Mouse (Mus musculus) liver, postnatal 0 days (tissue): ENCODE results near the gene Btnl6. TPM values are rescaled to one million over a fixed set of nuclear protein-coding genes. Genes with fewer than 3 reads are reported as not detected.
A peak's percentile ranks its signal among the peaks of the same experiment; 100 is the strongest.

Experiments used
- ATAC-seq: fragments of 200-750 bp; cut with Nextera tagmentation; 2 replicates; pipeline ENCODE4 v1.8.0; 2017; ENCODE audit warnings: mild to moderate bottlenecking, moderate library complexity
- DNase-seq: peaks from one replicate; pipeline ENCODE4 v3.0.0-alpha.2; 2016
- H3K27ac ChIP-seq: fragments of 300-500 bp; sonication (generic); 2 replicates; pipeline ENCODE4 v1.5.1; 2014; ENCODE audit warnings: antibody characterized with exemption, moderate library complexity, mild to moderate bottlenecking, low read depth
- H3K27me3 ChIP-seq: fragments of 300-500 bp; sonication (generic); 2 replicates; pipeline ENCODE4 v1.6.1; 2014; ENCODE audit warnings: low read length, control low read depth, mixed read lengths; ENCODE audit not compliant: insufficient read depth
- H3K36me3 ChIP-seq: fragments of 300-500 bp; sonication (generic); replicated peaks from 2 replicates; pipeline ENCODE4 v1.6.1; 2014; ENCODE audit warnings: mild to moderate bottlenecking, control low read depth, low read length, moderate library complexity, mixed read lengths; ENCODE audit not compliant: insufficient read depth
- H3K4me1 ChIP-seq: fragments of 300-500 bp; sonication (generic); 2 replicates; pipeline ENCODE4 v1.6.1; 2014; ENCODE audit warnings: antibody characterized with exemption, mild to moderate bottlenecking, control low read depth; ENCODE audit not compliant: insufficient read depth
- H3K4me2 ChIP-seq: fragments of 300-500 bp; sonication (generic); 2 replicates; pipeline ENCODE4 v1.6.1; 2014; ENCODE audit warnings: low read depth, mild to moderate bottlenecking, low read length, moderate library complexity, mixed read lengths
- H3K4me3 ChIP-seq: fragments of 300-500 bp; sonication (generic); 2 replicates; pipeline ENCODE4 v1.5.1; 2014; ENCODE audit warnings: low read depth, low read length
- H3K9ac ChIP-seq: fragments of 300-500 bp; sonication (generic); replicated peaks from 2 replicates; pipeline ENCODE4 v1.6.1; 2014; ENCODE audit warnings: mild to moderate bottlenecking, moderate library complexity
- H3K9me3 ChIP-seq: fragments of 300-500 bp; sonication (generic); 2 replicates; pipeline ENCODE4 v1.6.1; 2016; ENCODE audit warnings: mild to moderate bottlenecking, control low read depth, low read length, mixed read lengths
- CTCF ChIP-seq: sonication (generic); IDR thresholded peaks from 2 replicates; pipeline ENCODE4 v1.5.1; 2016; ENCODE audit warnings: antibody characterized with exemption, low read depth
- EP300 ChIP-seq: IDR thresholded peaks from 2 replicates; pipeline ENCODE4 v1.6.1; 2016; ENCODE audit warnings: antibody characterized with exemption, low read depth, mild to moderate bottlenecking
- WGBS: fragments of 180-500 bp; shearing (Covaris S2); extraction: QIAGEN DNeasy Blood & Tissue Kit; methylation state at CpG from one replicate; pipeline ENCODE4 v1.1.7; 2014; ENCODE audit not compliant: insufficient replicate concordance; 5-methylcytosine and 5-hydroxymethylcytosine counted together
- polyA plus RNA-seq: library from polyadenylated mRNA; unstranded; fragments of >200 nt; fragmentation: Nextera tagmentation; extraction: Ambion mirVana; gene quantifications from 2 replicates; pipeline ENCODE4 v1.2.1, GENCODE M21; 2015

Gene Btnl6
- polyA plus RNA-seq = not detected in 2 replicates

DNA sequence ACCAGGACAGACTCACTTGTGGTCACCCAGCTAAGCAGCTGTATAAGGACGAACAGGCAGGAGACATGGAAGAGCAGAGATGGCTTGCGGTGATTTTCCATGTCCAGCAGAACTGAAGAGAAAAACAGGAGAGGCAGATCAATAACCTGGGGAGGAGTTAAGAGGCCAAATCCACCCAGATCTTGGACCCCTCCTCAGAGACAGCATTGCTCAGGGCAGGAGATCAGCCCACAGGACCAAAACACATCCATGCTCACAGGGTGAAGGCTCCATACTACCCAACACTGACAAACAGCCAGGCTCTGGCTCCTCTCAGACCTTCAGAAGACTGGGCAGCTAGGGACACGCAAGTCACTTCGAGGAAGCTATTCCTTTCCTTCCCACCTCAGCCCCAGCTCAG lies at the start of gene Btnl6:
TSS of gene Btnl6 (minus strand) at position 101 of the 400 bp plus-strand sequence.
- ATAC-seq = no peak
- WGBS = 74% methylated on average over 4 of the region's 4 CpGs
- Histone ChIP-seq H3K4me1 (no peaks in the 10 kb centered on the region), H3K36me3 (no peaks in the 10 kb centered on the region), H3K4me2 (no peak within 1 kb of the TSS), H3K27ac (no peak within 1 kb of the TSS), H3K4me3 (no peak within 1 kb of the TSS), H3K9ac (no peak within 1 kb of the TSS), H3K9me3 (no peaks in the 10 kb centered on the region), H3K27me3 (no peaks in the 10 kb centered on the region)
- TF ChIP-seq CTCF (no peak), EP300 (no peak)
- no peak for DNase-seq

DNA sequence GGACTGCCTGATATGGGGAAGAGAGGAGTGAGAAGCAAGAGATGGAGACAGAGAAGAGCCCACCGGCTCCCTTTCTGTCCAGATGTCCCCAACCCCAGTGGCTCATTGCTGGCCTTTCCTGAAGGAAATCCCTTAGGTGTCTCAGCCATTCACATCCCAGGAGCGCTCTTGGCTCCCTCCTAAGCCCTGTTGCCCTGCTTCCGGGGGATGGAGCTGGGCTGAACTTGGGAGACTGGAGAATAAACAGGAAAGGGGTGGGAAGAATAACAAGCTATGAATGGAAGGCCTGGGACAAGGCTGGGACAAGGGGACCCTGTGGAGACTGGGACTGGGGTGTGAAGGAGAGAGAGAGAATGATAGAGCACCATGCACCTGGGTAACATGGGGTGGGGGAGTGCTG lies 47.6 kb upstream of the Btnl6 start:
- H3K4me1 ChIP-seq = no peaks in the 10 kb centered on the region
- H3K27ac ChIP-seq = peak overlapping the region; percentile 64
- no peaks in the 10 kb centered on the region for H3K9me3 ChIP-seq
- TF ChIP-seq CTCF = no peak
- TF ChIP-seq EP300 = no peak
- WGBS = 48% methylated on average over 3 of the region's 3 CpGs
- H3K27me3 ChIP-seq = no peaks in the 10 kb centered on the region; the same call in 1 of the 2 replicates
- H3K4me3 ChIP-seq = peak overlapping the region; percentile 13; the same call in 1 of the 2 replicates
- no peaks in the 10 kb centered on the region for H3K36me3 ChIP-seq
- DNase-seq (no peak), ATAC-seq (no peak)
- no peak overlapping the region for H3K9ac ChIP-seq
- H3K4me2 ChIP-seq = peak overlapping the region; percentile 44

DNA sequence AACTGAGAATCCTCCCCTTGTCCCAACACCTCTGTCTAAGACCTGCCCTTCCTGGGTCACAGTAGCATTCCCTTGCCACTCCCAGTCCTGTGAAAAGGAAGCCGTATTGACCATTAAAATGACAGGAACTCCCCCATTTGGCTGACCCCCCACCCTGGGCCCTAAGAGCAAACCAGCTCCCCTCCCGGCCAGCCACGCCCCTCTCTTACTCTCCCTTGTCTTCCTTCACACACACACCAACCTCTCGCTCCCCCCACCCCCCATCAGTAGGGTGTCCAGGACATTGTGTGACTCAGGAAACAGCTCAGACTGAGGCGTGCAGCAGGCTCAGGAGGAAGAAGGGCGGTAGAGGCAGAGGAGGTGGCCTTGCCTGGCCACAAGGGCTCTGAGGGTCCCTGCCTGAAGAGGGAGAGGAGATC lies 46.9 kb upstream of the Btnl6 start, which contains the start of gene Notch4:
TSS of gene Notch4 (plus strand) at position 266 of the 419 bp plus-strand sequence.
- Histone ChIP-seq H3K9me3 (no peaks in the 10 kb centered on the region), H3K9ac (peak within 1 kb of the TSS; percentile 26; the same call in 1 of the 2 replicates), H3K4me1 (no peaks in the 10 kb centered on the region), H3K27ac (peak within 1 kb of the TSS; percentile 64), H3K4me2 (peak within 1 kb of the TSS; percentile 44), H3K27me3 (no peaks in the 10 kb centered on the region; the same call in 1 of the 2 replicates), H3K4me3 (peak within 1 kb of the TSS; percentile 13; the same call in 1 of the 2 replicates), H3K36me3 (no peaks in the 10 kb centered on the region)
- ATAC-seq = peak; percentile 44
- DNase-seq = no peak
- no peak for TF ChIP-seq CTCF
- TF ChIP-seq EP300 = no peak
- WGBS = 17% methylated on average over 6 of the region's 6 CpGs

DNA sequence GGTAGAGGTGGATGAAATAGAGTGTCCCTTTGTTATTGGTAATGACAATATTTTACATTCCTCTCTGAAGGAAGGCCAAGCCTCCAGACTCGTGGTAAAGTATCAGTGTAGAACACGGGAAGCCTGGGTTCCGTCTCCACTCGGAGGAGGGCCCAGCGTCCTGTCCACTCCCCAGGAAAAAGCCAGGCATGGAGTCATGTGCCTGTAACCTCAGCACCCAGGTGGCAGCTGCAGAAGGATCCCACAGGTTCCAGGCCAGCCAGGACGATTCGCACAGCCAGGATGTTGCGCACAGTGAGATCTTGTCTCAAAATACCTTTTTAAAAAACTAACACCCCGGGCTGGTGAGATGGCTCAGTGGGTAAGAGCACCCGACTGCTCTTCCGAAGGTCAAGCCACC lies 46.2 kb upstream of the Btnl6 start:
- 75% methylated on average over 11 of the region's 11 CpGs for WGBS
- H3K9ac ChIP-seq = no peak overlapping the region

DNA sequence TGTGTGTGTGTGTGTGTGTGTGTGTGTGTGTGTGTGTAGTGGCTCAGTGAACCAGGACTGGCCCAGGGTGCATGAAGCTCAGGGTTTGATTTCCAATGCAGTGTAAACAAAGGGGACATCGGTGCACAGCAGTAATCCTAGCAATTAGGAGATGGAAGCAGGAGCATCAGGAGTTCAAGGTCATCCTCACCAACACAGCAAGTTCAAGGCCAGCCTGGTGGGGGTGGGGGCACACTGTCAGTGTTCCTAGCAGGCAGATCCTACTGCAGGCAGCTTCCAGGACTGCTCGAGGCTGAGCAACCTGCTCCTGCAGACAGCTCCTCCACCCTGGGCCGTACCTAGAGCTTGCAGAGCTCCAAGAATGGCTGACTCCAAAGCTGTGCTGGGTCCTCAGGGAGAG lies 45.4 kb upstream of the Btnl6 start:
- 56% methylated on average over 3 of the region's 3 CpGs for WGBS

More for the DNA sequence above, 46.2 kb upstream of the Btnl6 start:
- no peaks in the 10 kb centered on the region; the same call in 1 of the 2 replicates for H3K27me3 ChIP-seq
- H3K4me2 ChIP-seq = no peak overlapping the region
- H3K9me3 ChIP-seq = no peaks in the 10 kb centered on the region
- no peak for DNase-seq
- ATAC-seq = no peak
- no peak overlapping the region for H3K4me3 ChIP-seq
- H3K27ac ChIP-seq = no peak overlapping the region
- H3K36me3 ChIP-seq = no peaks in the 10 kb centered on the region
- H3K4me1 ChIP-seq = no peaks in the 10 kb centered on the region
- TF ChIP-seq CTCF (no peak), EP300 (no peak)

DNA sequence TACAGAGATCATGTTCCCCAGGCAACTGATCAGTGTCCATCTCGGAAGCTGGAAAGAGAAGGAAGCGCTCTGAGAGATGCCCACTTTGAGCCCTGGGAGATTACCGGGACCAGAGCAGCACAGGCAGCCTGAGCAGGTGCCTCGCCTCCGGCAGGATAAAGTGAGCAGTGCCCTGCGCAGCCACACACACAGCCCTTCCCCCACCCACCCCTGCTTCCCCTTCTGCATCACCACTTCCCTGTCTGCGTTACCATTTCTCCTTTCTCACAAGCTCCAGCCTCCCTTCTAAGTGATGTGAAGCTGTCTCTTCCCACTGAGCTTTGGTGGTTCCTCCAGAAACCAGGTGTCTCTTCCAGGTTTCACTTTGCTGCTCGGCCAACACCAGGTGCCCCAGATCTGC lies 44.0 kb upstream of the Btnl6 start:
- H3K27me3 ChIP-seq = no peaks in the 10 kb centered on the region
- H3K4me3 ChIP-seq = no peak overlapping the region
- no peak overlapping the region for H3K9ac ChIP-seq
- DNase-seq (peak; percentile 69), ATAC-seq (peak; percentile 27; the same call in 1 of the 2 replicates)
- peak overlapping the region; percentile 70 for H3K27ac ChIP-seq
- 29% methylated on average over 8 of the region's 8 CpGs for WGBS
- H3K4me2 ChIP-seq = peak overlapping the region; percentile 55
- TF ChIP-seq CTCF = no peak
- TF ChIP-seq EP300 = no peak
- H3K9me3 ChIP-seq = no peaks in the 10 kb centered on the region
- H3K36me3 ChIP-seq = no peaks in the 10 kb centered on the region
- no peaks in the 10 kb centered on the region for H3K4me1 ChIP-seq

More for the DNA sequence above, 45.4 kb upstream of the Btnl6 start:
- Histone ChIP-seq H3K27me3 (no peaks in the 10 kb centered on the region; the same call in 1 of the 2 replicates), H3K36me3 (no peaks in the 10 kb centered on the region), H3K4me3 (no peak overlapping the region), H3K9ac (no peak overlapping the region), H3K9me3 (no peaks in the 10 kb centered on the region), H3K4me2 (no peak overlapping the region), H3K4me1 (no peaks in the 10 kb centered on the region), H3K27ac (no peak overlapping the region)
- DNase-seq = no peak
- no peak for TF ChIP-seq EP300
- ATAC-seq = no peak
